Mouse (Mus musculus) layer of hippocampus, adult 18-20 months (tissue): Measurements from ENCODE around the gene Cldn9. TPM values are rescaled to one million over a fixed set of nuclear protein-coding genes. Genes with fewer than 3 reads are reported as not detected.
A peak's percentile ranks its signal among the peaks of the same experiment; 100 is the strongest.

Experiments
- DNase-seq, 2 experiments: peaks; one replicate each; pipeline ENCODE4 v3.0.0; 2022; ENCODE audit warnings: low spot score in 2 of 2
- total RNA-seq, 2 experiments: library from RNA; stranded (reverse); gene quantifications; 2 replicates each; pipeline ENCODE4 v1.2.3; 2021

The Cldn9 gene
- total RNA-seq, 2 experiments from 2014 or later = not detected

DNA sequence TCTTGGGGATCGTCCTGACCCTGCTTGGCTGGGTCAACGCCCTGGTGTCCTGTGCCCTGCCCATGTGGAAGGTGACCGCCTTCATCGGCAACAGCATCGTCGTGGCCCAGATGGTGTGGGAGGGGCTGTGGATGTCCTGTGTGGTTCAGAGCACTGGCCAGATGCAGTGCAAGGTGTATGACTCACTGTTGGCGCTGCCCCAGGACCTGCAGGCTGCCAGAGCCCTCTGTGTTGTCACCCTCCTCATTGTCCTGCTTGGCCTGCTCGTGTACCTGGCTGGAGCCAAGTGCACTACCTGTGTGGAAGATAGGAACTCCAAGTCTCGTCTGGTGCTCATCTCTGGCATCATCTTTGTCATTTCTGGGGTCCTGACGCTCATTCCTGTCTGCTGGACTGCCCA, 2.7 kb downstream of the Cldn9 start:
- DNase-seq = no peak

GRCm38 (mm10) chr17:23680336-23680735, 3.5 kb downstream of the Cldn9 start:
- no peak for DNase-seq

GRCm38 (mm10) chr17:23679127-23679835, 4.5 kb downstream of the Cldn9 start, which contains the start of gene Cldn6:
TSS of gene Cldn6 (plus strand) at chr17:23679249.
- DNase-seq = no peak

- peak; percentile 68 to 78 for DNase-seq
These were observed 6.6 kb downstream of the Cldn9 start, which contains the start of gene Tnfrsf12a for GRCm38 (mm10) chr17:23677236-23677679. TSS of gene Tnfrsf12a (minus strand) at chr17:23677468.

- no peak for DNase-seq
These were observed 7.3 kb downstream of the Cldn9 start for GRCm38 (mm10) chr17:23676473-23677031.

DNA sequence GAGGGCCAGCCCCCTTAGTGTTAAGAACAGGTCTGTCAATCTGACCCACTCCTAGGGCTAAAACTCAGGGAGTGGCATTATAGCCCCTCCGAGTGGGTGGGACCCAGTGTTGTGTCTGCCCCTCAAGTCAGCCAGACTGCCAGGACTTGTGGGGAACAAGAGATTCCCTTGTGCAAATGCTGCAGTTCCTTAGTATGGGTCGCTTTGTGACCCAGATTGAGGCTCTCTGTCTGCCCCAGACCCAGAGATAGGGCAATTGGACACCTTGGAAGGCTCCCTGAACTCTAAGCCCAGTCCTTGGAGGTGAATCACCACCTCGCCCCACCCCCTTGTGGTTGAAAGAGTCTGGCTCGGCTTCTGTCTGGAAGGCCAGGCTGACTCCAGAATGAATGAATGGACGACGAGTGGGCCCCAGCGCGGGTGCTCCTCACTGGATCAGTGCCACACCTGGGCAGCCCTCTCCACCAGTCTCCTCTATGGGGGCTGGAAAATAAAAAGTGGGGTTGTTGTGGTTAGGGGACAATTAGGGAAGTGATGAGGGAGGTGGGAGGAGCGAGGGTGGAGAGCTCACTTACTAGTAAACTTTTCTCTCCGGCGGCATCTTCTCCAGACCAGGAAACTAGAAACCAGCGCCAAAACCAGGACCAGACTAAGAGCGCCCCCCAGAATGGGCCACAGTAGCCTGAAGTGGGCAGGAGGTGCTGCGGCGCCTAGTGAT, 8.1 kb downstream of the Cldn9 start:
- no peak for DNase-seq

DNA sequence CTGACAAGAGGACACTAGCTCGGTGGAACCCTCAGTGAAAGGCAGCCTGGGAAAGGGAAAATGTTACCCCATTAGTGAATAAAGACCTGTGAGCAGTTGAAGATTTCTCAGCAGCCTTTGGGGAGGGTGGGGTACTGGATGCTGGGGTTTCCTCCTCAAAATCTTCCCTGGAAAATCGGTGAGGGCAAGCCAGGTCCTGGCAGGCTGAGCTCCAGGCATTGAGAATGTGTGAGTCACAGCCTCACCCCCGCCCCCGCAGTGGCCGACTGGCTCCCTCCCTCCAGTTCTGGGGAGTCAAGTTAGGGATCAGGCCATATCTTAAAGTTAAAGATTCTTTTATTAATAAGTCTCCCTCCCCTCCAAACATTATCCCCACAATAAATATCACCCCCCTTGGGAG, 8.7 kb downstream of the Cldn9 start:
- no peak for DNase-seq

DNA sequence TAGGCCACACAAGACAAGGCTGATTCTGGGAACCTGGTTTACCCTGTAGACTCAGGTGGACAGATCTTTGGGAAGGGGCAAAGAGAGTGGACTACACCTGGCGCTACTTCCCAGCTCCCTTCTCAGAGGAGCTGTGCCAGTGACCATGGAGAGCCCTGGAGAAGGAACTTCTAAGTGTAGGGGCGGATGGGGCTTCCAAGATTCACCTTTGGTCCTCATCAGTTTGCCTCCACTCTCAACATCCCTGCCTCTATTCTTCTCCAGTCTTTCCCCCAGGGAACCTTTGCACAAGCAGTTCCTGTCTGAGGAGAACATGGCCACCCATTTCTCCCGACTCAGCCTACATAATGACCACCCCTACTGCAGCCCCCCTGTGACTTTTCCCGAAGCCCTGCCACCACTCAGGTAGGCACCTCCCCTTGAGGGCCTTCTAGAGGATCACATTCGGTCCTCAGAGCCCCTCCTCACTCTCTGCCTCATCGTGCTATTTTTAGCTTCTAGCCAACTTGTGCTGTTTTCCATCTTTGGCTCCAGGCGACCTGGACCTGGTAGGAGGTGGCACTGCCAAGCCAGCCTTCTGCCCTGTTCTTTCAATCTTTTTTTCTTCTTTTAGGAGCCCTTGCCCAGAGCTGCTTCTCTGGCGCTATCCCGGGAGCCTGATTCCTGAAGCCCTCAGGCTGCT, 9.4 kb downstream of the Cldn9 start:
- no peak for DNase-seq

DNA sequence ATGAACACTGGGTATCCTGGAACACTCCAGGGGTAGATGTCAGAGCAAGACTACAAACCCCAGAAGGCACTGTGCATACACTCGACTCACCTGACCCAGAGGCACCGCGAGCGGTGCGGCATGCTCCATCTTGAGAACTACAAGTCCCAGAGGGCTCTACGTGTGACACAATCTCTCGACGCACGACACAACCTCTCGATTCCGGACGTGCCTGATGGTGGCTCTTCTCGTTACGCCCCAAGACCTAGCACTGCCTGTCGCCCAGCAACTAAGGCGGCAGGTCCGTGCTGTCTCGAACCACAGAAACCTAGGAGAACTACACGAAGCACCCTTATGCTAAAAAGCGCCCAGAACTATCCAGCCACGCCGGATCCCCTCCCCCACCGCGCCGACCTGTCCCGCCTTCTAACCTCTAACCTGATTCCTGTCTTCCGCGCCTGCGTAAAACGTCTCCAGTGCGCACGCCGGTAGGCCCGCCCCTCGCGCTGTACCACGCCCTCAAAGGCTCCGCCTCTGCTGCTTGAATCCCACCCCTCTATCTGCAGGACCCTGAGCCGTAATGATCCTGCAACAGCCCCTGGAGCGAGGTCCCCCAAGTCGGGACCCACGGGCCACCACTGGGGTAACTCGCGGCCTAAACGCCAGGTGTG, 10.3 kb downstream of the Cldn9 start, which contains the start of the genes Hcfc1r1 and Thoc6:
Gene Hcfc1r1, plus strand, starts transcription at position 173 of the 650 bp plus-strand sequence.
Gene Thoc6, minus strand, starts transcription at position 459 of the 650 bp plus-strand sequence.
- peak; percentile 92 to 98 for DNase-seq

DNA sequence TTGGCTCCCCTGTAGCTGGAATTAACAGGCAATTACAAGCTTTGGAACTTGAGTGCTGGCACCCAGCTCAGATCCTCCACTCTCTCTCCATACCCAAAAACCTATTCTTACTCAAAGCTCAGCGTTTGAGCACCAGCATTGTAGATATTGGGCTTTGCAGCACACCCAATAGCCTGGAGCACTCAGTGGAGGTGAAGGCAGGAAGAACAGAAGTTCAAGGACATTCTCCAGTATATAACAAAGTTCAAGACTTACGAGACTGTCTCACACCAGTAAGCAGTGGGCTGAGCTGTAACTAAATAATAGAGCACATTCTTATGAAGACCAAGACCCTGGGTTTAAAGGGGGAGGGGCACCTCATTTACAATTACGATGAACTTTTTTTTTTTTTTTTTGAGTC, 11.1 kb downstream of the Cldn9 start:
- DNase-seq = no peak

DNA sequence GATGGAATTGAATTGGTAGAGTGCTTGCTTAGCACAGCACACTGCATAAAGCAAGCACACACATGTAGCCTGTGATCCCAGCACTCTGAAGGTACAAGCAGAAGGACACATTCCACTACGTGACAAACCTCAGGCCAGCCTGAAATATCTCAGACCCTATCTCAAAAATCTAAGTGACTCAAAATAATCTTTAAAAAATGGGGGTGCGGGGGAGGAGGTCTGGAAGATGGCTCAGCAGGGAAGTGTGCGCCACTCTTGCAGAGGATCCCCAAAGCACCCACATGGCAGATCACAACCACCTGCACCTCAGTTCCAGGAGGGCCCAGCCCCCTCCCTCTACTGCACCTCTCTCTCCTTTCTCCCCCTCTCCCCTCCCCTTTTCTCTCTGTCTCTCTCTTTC, 12.3 kb downstream of the Cldn9 start:
- no peak for DNase-seq

GRCm38 (mm10) chr17:23670516-23671074, 13.2 kb downstream of the Cldn9 start:
- no peak for DNase-seq

DNA sequence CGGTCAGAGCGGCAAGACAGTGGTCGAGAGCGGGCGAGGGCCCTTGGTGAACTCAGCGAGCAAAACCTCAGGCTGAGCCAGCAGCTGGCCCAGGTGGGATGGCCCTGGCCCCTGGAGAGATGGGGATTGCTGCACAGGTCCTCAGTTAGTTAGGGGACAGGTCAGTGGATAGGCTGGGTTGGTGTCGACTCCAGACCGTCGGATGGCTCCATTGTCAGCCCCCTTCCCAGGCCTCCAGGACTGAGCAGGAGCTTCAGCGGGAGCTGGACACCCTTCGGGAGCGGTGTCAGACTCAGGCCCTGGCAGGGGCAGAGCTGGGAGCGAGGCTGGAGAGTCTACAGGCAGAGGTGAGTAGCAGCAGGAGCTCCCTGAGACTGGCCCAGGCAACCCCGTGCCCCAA, 18.3 kb downstream of the Cldn9 start:
- DNase-seq = no peak

- peak in 1 of 2 experiments; percentile 30 for DNase-seq
These were observed 19.2 kb downstream of the Cldn9 start for GRCm38 (mm10) chr17:23664556-23665021.

GRCm38 (mm10) chr17:23661526-23661925, 22.3 kb downstream of the Cldn9 start:
- no peak for DNase-seq

GRCm38 (mm10) chr17:23660876-23661200, 23.0 kb downstream of the Cldn9 start:
- DNase-seq = no peak

- no peak for DNase-seq
These were observed 23.5 kb downstream of the Cldn9 start, which contains the start of gene Bicdl2 for GRCm38 (mm10) chr17:23660117-23660875. TSS of gene Bicdl2 (plus strand) at chr17:23660506.

GRCm38 (mm10) chr17:23658450-23658849, 25.4 kb downstream of the Cldn9 start:
- DNase-seq = no peak

- DNase-seq = no peak
These were observed 29.4 kb downstream of the Cldn9 start for GRCm38 (mm10) chr17:23654410-23654809.

DNA sequence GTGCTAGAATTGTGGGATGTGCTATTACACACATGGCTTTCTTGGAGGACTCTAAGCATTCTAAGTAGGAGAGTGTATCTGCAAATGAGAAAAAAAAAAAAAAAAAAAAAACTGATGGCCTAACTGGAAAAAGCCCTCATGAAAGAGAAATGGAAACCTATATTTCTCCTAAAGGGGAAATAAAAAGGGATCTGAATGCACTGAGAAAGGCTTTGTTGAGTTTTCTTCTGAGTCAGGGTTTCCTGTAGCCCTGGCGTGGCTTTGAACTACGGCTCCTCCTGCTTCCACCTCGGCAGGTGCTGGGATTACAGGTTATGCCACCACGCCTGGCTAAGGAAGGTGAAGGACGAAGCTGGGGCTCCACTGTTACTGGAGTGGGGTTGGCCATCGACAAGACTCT, 29.8 kb downstream of the Cldn9 start:
- no peak for DNase-seq
